In genomic region chr2:169311356-169311755, GRCm38 (mm10) we compare ENCODE assay signal across 14 mouse cellular contexts.
DNase-seq lines count a peak whose midpoint lies in the region; ATAC-seq and TF ChIP-seq lines count a peak whose summit lies in the region.
"Had no signal": no experiment of that assay in that cellular context is flagged by ENCODE, and none has a peak within 500 bp of the region (broad histone marks: within the 10 kb centered on the region; RNA-seq: fewer than 3 reads in every experiment).

No protein-coding gene starts in this region.

- no peak for TF ChIP-seq EP300 in heart, adult 2 months (IDR thresholded peaks at IDR 0.05; ENCODE audit: insufficient read depth, low read depth, low read length)
- TF ChIP-seq EP300 in liver, postnatal 0 days (IDR thresholded peaks at IDR 0.05; ENCODE audit: low read depth) = no peak

- no peak for TF ChIP-seq POLR2A in heart, adult 2 months (IDR thresholded peaks at IDR 0.05; ENCODE audit: insufficient read depth, low read depth, low read length)

- peak overlapping the region; percentile 11; the same call in 1 of the 2 replicates for H3K27ac ChIP-seq in heart, adult 2 months
- no peak overlapping the region for H3K27ac ChIP-seq in liver, postnatal 0 days (ENCODE audit: low read depth)
- H3K27ac ChIP-seq: liver, embryonic 14.5 days; stomach, postnatal 0 days had no signal

- 13% methylated on average over 4 of the region's 4 CpGs for WGBS in heart, adult 2 months
- 56% methylated on average over 4 of the region's 4 CpGs for WGBS in liver, postnatal 0 days (ENCODE audit: insufficient replicate concordance)

- H3K9me3 ChIP-seq in liver, postnatal 0 days (ENCODE audit: low read length) = no peaks in the 10 kb centered on the region

- H3K4me1 ChIP-seq in heart, adult 2 months (ENCODE audit: control insufficient read depth, insufficient read depth, low read length) = peaks cover 2% of the 10 kb centered on the region
- H3K4me1 ChIP-seq in liver, postnatal 0 days (ENCODE audit: insufficient read depth) = no peaks in the 10 kb centered on the region

- no peak overlapping the region for H3K9ac ChIP-seq in heart, adult 2 months (ENCODE audit: low read depth, low read length)
- H3K9ac ChIP-seq in liver, postnatal 0 days (replicated peaks) = no peak overlapping the region
- H3K9ac ChIP-seq: liver, embryonic 14.5 days had no signal

- H3K4me3 ChIP-seq in heart, adult 2 months = peak overlapping the region; percentile 16; the same call in 1 of the 2 replicates
- no peak overlapping the region for H3K4me3 ChIP-seq in liver, postnatal 0 days (ENCODE audit: low read depth, low read length)

- ATAC-seq in liver, postnatal 0 days = no peak

- H3K79me2 ChIP-seq in heart, adult 2 months (replicated peaks; ENCODE audit: control insufficient read depth, insufficient read depth, low read length) = no peaks in the 10 kb centered on the region

- TF ChIP-seq CTCF in heart, adult 2 months (IDR thresholded peaks at IDR 0.05) = no peak
- TF ChIP-seq CTCF in liver, postnatal 0 days (IDR thresholded peaks at IDR 0.05; ENCODE audit: low read depth) = no peak

- no peak overlapping the region for H3K4me2 ChIP-seq in liver, postnatal 0 days (ENCODE audit: low read depth, low read length)

- no peak for DNase-seq in heart, adult 2 months
- DNase-seq in heart, adult 9 months (ENCODE audit: low spot score in 2 of 2) = no peak
- DNase-seq in urinary bladder, postnatal 14 days (ENCODE audit: low spot score) = peak; percentile 5
- DNase-seq in urinary bladder, adult 2 months (ENCODE audit: low spot score) = no peak
- peak; percentile 9 for DNase-seq in heart, postnatal 4 days
- DNase-seq in liver, postnatal 0 days = no peak
- DNase-seq in layer of hippocampus, adult 9-11 months = no peak
- no peak for DNase-seq in urinary bladder, postnatal 25 days (ENCODE audit: low spot score)
- DNase-seq: cerebellum, adult 2 months; kidney, adult 11 months; kidney, postnatal 25 days; thymus, postnatal 4 days had no signal

- intact Hi-C loops in heart, adult 2 months (cut with DNase I) = no loop called here

- H3K36me3 ChIP-seq in heart, adult 2 months (ENCODE audit: control insufficient read depth, insufficient read depth, low read length) = no peaks in the 10 kb centered on the region
- H3K36me3 ChIP-seq in liver, postnatal 0 days (replicated peaks; ENCODE audit: insufficient read depth, low read length) = no peaks in the 10 kb centered on the region

- no peaks in the 10 kb centered on the region for H3K27me3 ChIP-seq in heart, adult 2 months (ENCODE audit: control insufficient read depth, insufficient read depth, low read length)
- no peaks in the 10 kb centered on the region for H3K27me3 ChIP-seq in liver, postnatal 0 days (ENCODE audit: insufficient read depth, low read length)

Comparison
In these comparisons a context has a peak if more than half of its experiments do, and no peak if none do; other contexts are left out.
1. DNase-seq: peak in urinary bladder, postnatal 14 days (single experiment) and heart, postnatal 4 days (single experiment); none in heart, adult 2 months (0 of 2), heart, adult 9 months (0 of 2), urinary bladder, adult 2 months (single experiment), liver, postnatal 0 days (single experiment), layer of hippocampus, adult 9-11 months (single experiment) and urinary bladder, postnatal 25 days (single experiment).